Mouse (Mus musculus) midbrain, embryonic 14.5 days (tissue): ENCODE results near the gene Mgme1. TPM values are rescaled to one million over a fixed set of nuclear protein-coding genes. Genes with fewer than 3 reads are reported as not detected.

Experiments
- ATAC-seq: fragments of 200-750 bp; cut with Nextera tagmentation; 2 replicates; pipeline ENCODE4 v1.8.0; 2017; ENCODE audit warnings: moderate number of reproducible peaks, moderate library complexity; ENCODE audit not compliant: low FRiP score, low TSS enrichment
- DNase-seq: peaks from one replicate; pipeline ENCODE4 v3.0.0-alpha.2; 2015
- H3K27ac ChIP-seq: fragments of 300-500 bp; sonication (generic); replicated peaks from 2 replicates; pipeline ENCODE4 v1.5.1; 2014; ENCODE audit warnings: mild to moderate bottlenecking, low read depth, low read length, moderate library complexity
- H3K27me3 ChIP-seq: fragments of 300-500 bp; sonication (generic); 2 replicates; pipeline ENCODE4 v1.6.1; 2014; ENCODE audit warnings: low read length, control low read depth, mixed read lengths; ENCODE audit not compliant: control insufficient read depth, insufficient read depth
- H3K36me3 ChIP-seq: fragments of 300-500 bp; sonication (generic); 2 replicates; pipeline ENCODE4 v1.6.1; 2014; ENCODE audit warnings: low read length, control low read depth; ENCODE audit not compliant: control insufficient read depth, insufficient read depth
- H3K4me1 ChIP-seq: fragments of 300-500 bp; sonication (generic); 2 replicates; pipeline ENCODE4 v1.6.1; 2014; ENCODE audit warnings: mild to moderate bottlenecking, antibody characterized with exemption, low read length, control low read depth; ENCODE audit not compliant: control insufficient read depth, insufficient read depth
- H3K4me2 ChIP-seq: fragments of 300-500 bp; sonication (generic); 2 replicates; pipeline ENCODE4 v1.6.1; 2014; ENCODE audit warnings: mild to moderate bottlenecking, low read length, moderate library complexity
- H3K4me3 ChIP-seq: fragments of 300-500 bp; sonication (generic); replicated peaks from 2 replicates; pipeline ENCODE4 v1.5.1; 2014; ENCODE audit warnings: low read depth, low read length
- H3K9ac ChIP-seq: fragments of 300-500 bp; sonication (generic); replicated peaks from 2 replicates; pipeline ENCODE4 v1.6.1; 2014; ENCODE audit warnings: mild to moderate bottlenecking, low read length, moderate library complexity
- H3K9me3 ChIP-seq: fragments of 300-500 bp; sonication (generic); 2 replicates; pipeline ENCODE4 v1.6.1; 2016; ENCODE audit warnings: low read length, control low read depth, mixed read lengths; ENCODE audit not compliant: control insufficient read depth
- WGBS: fragments of 180-500 bp; shearing (Covaris S2); extraction: QIAGEN DNeasy Blood & Tissue Kit; methylation state at CpG from one replicate; pipeline ENCODE4 v1.1.7; 2014; 5-methylcytosine and 5-hydroxymethylcytosine counted together
- polyA plus RNA-seq: library from polyadenylated mRNA; unstranded; fragments of >200 nt; fragmentation: Nextera tagmentation; extraction: Ambion mirVana; gene quantifications from 2 replicates; pipeline ENCODE4 v1.2.1, GENCODE M21; 2014

The Mgme1 gene
- polyA plus RNA-seq, 1 experiment from 2014 or later = 11.1 TPM

- Histone ChIP-seq H3K9ac (no peak overlapping the region), H3K36me3 (no peaks in the 10 kb centered on the region), H3K27ac (no peak overlapping the region), H3K4me2 (no peak overlapping the region), H3K9me3 (no peaks in the 10 kb centered on the region), H3K4me3 (no peak overlapping the region), H3K4me1 (no peaks in the 10 kb centered on the region), H3K27me3 (no peaks in the 10 kb centered on the region)
- DNase-seq (no peak), ATAC-seq (no peak)
- WGBS = 78% methylated on average over 3 of the region's 3 CpGs
Measured at GRCm38 (mm10) chr2:144235776-144236175, 34.7 kb upstream of the Mgme1 start.

GRCm38 (mm10) chr2:144236791-144237584 lies 33.5 kb upstream of the Mgme1 start:
- WGBS = 64% methylated on average over 9 of the region's 9 CpGs
- Histone ChIP-seq H3K36me3 (no peaks in the 10 kb centered on the region), H3K4me1 (no peaks in the 10 kb centered on the region), H3K4me3 (no peak overlapping the region), H3K4me2 (no peak overlapping the region), H3K9ac (no peak overlapping the region), H3K27ac (no peak overlapping the region), H3K9me3 (no peaks in the 10 kb centered on the region), H3K27me3 (no peaks in the 10 kb centered on the region)
- ATAC-seq (no peak), DNase-seq (no peak)

GRCm38 (mm10) chr2:144238341-144238740 lies 32.1 kb upstream of the Mgme1 start:
- Histone ChIP-seq H3K9ac (no peak overlapping the region), H3K4me2 (no peak overlapping the region), H3K27ac (no peak overlapping the region), H3K9me3 (no peaks in the 10 kb centered on the region), H3K4me3 (no peak overlapping the region), H3K36me3 (no peaks in the 10 kb centered on the region), H3K4me1 (no peaks in the 10 kb centered on the region), H3K27me3 (no peaks in the 10 kb centered on the region)
- DNase-seq (no peak), ATAC-seq (no peak)
- WGBS = 79% methylated on average over 6 of the region's 6 CpGs

GRCm38 (mm10) chr2:144239318-144239717 lies 31.1 kb upstream of the Mgme1 start:
- Histone ChIP-seq H3K4me2 (no peak overlapping the region), H3K36me3 (no peaks in the 10 kb centered on the region), H3K4me1 (no peaks in the 10 kb centered on the region), H3K9me3 (no peaks in the 10 kb centered on the region), H3K27me3 (no peaks in the 10 kb centered on the region), H3K9ac (no peak overlapping the region), H3K27ac (no peak overlapping the region), H3K4me3 (no peak overlapping the region)
- WGBS = 58% methylated on average over 2 of the region's 2 CpGs
- DNase-seq (no peak), ATAC-seq (no peak)

GRCm38 (mm10) chr2:144240095-144240899 lies 30.2 kb upstream of the Mgme1 start:
- no peak overlapping the region for H3K27ac ChIP-seq
- no peak overlapping the region for H3K4me3 ChIP-seq
- no peaks in the 10 kb centered on the region for H3K27me3 ChIP-seq
- no peak overlapping the region for H3K4me2 ChIP-seq
- no peaks in the 10 kb centered on the region for H3K4me1 ChIP-seq
- DNase-seq (no peak), ATAC-seq (no peak)
- no peak overlapping the region for H3K9ac ChIP-seq
- no peaks in the 10 kb centered on the region for H3K36me3 ChIP-seq
- no peaks in the 10 kb centered on the region for H3K9me3 ChIP-seq
- 89% methylated on average over 3 of the region's 3 CpGs for WGBS

- H3K4me3 ChIP-seq = no peak overlapping the region
- no peaks in the 10 kb centered on the region for H3K4me1 ChIP-seq
- 81% methylated on average over 7 of the region's 7 CpGs for whole genome bisulfite sequencing
- H3K9me3 ChIP-seq = no peaks in the 10 kb centered on the region
- no peak for ATAC-seq
- no peak overlapping the region for H3K9ac ChIP-seq
- H3K27me3 ChIP-seq = no peaks in the 10 kb centered on the region
- H3K27ac ChIP-seq = no peak overlapping the region
- H3K36me3 ChIP-seq = peaks cover 19% of the 10 kb centered on the region
- no peak overlapping the region for H3K4me2 ChIP-seq
- DNase-seq = no peak
Measured at GRCm38 (mm10) chr2:144245464-144245863, 25.0 kb upstream of the Mgme1 start.

GRCm38 (mm10) chr2:144246270-144246669 lies 24.2 kb upstream of the Mgme1 start:
- Histone ChIP-seq H3K36me3 (peaks cover 25% of the 10 kb centered on the region), H3K27ac (no peak overlapping the region), H3K4me3 (no peak overlapping the region), H3K4me2 (no peak overlapping the region), H3K4me1 (no peaks in the 10 kb centered on the region), H3K9ac (no peak overlapping the region), H3K27me3 (no peaks in the 10 kb centered on the region), H3K9me3 (no peaks in the 10 kb centered on the region)
- ATAC-seq (no peak), DNase-seq (no peak)
- 96% methylated on average over 2 of the region's 2 CpGs for WGBS

GRCm38 (mm10) chr2:144247337-144247978 lies 23.0 kb upstream of the Mgme1 start:
- H3K9me3 ChIP-seq = no peaks in the 10 kb centered on the region
- DNase-seq = no peak
- H3K9ac ChIP-seq = no peak overlapping the region
- no peaks in the 10 kb centered on the region for H3K27me3 ChIP-seq
- ATAC-seq = no peak
- no peak overlapping the region for H3K27ac ChIP-seq
- no peaks in the 10 kb centered on the region for H3K4me1 ChIP-seq
- H3K4me3 ChIP-seq = no peak overlapping the region
- peaks cover 37% of the 10 kb centered on the region for H3K36me3 ChIP-seq
- no peak overlapping the region for H3K4me2 ChIP-seq
- 44% methylated on average over 5 of the region's 5 CpGs for WGBS
